ENCODE assay signal across 8 mouse cellular contexts in the genomic region with DNA sequence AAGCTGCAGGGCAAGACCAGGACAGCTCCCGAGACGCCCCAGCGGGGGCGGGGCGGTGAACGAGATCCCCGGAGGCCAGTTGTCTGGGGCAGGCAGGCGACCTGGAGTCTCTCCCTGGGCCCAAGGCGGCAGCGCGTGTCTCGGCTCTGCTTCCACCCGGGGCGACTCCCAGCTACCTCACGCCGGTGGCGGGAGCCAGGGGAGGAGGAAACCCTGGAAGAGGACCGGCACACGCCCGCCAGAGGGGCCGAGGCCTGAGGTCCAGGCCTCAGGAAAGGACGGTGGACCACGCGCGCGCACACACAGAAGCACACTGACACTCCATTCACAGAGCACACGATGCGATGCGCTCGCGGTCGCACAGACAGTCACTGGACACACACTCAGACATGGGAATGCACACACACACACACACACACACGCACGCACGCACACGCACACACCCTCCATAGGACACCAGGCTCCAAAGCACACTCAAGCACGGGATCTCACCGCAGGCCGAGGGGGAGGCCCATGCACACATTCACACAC. TPM values are rescaled to one million over a fixed set of nuclear protein-coding genes. Genes with fewer than 3 reads are reported as not detected.
DNase-seq lines count a peak whose midpoint lies in the region; ATAC-seq and TF ChIP-seq lines count a peak whose summit lies in the region.

No protein-coding gene starts in this region.

- H3K9ac ChIP-seq in ES-Bruce4 (ENCODE audit: low read depth, poor library complexity, severe bottlenecking): peak overlapping the region; percentile 14; the same call in 1 of the 2 replicates
- peak overlapping the region; percentile 90 for H3K9ac ChIP-seq in forebrain, embryonic 13.5 days
- H3K9ac ChIP-seq in hindbrain, embryonic 12.5 days: peak overlapping the region; percentile 71

- DNase-seq in adrenal gland, postnatal 10 days: peak; percentile 76
- peak; percentile 42 for DNase-seq in liver
- no peak for DNase-seq in layer of hippocampus, adult 11-12 months (ENCODE audit: low spot score)
- DNase-seq in layer of hippocampus, adult 8-10 months (ENCODE audit: low spot score in 2 of 2): no peak

- H3K4me3 ChIP-seq in ES-Bruce4 (ENCODE audit: low read depth, low read length) (peak overlapping the region; percentile 59), myocyte (no peak overlapping the region)
- H3K4me3 ChIP-seq in forebrain, embryonic 13.5 days: peak overlapping the region; percentile 74
- H3K4me3 ChIP-seq in hindbrain, embryonic 12.5 days: peak overlapping the region; percentile 66

- no peak for ATAC-seq in forebrain, embryonic 13.5 days
- no peak for ATAC-seq in hindbrain, embryonic 12.5 days (ENCODE audit: low FRiP score)

- no peak for TF ChIP-seq POLR2A in ES-Bruce4 (IDR thresholded peaks at IDR 0.05; ENCODE audit: insufficient read depth, low read length)
- no peak for TF ChIP-seq POLR2A in myocyte (IDR thresholded peaks at IDR 0.05; ENCODE audit: insufficient read length, low read depth)

- under 1% methylated on average over 38 of the region's 39 CpGs for WGBS in forebrain, embryonic 13.5 days
- under 1% methylated on average over 31 of the region's 39 CpGs for WGBS in hindbrain, embryonic 12.5 days

- H3K9me3 ChIP-seq in ES-Bruce4 (replicated peaks; ENCODE audit: control insufficient read depth, insufficient read depth, low read length, poor library complexity, severe bottlenecking): no peaks in the 10 kb centered on the region
- no peaks in the 10 kb centered on the region for H3K9me3 ChIP-seq in forebrain, embryonic 13.5 days (replicated peaks)
- H3K9me3 ChIP-seq in hindbrain, embryonic 12.5 days (replicated peaks): no peaks in the 10 kb centered on the region

- peaks cover 3% of the 10 kb centered on the region for H3K4me1 ChIP-seq in ES-Bruce4 (ENCODE audit: control insufficient read depth, insufficient read depth, low read length)
- peaks cover 62% of the 10 kb centered on the region for H3K4me1 ChIP-seq in forebrain, embryonic 13.5 days
- peaks cover 39% of the 10 kb centered on the region for H3K4me1 ChIP-seq in hindbrain, embryonic 12.5 days

- TF ChIP-seq CTCF in ES-Bruce4 (IDR thresholded peaks at IDR 0.05; ENCODE audit: low read depth, low read length): no peak

- peak overlapping the region; percentile 98 for H3K4me2 ChIP-seq in forebrain, embryonic 13.5 days
- peak overlapping the region; percentile 99 for H3K4me2 ChIP-seq in hindbrain, embryonic 12.5 days (replicated peaks)
- H3K4me2 ChIP-seq in myocyte (ENCODE audit: low read depth): peak overlapping the region; percentile 77

- H3K36me3 ChIP-seq in ES-Bruce4 (ENCODE audit: control insufficient read depth, insufficient read depth, low read length, poor library complexity, severe bottlenecking): no peaks in the 10 kb centered on the region
- no peaks in the 10 kb centered on the region for H3K36me3 ChIP-seq in forebrain, embryonic 13.5 days (ENCODE audit: poor library complexity, severe bottlenecking)
- H3K36me3 ChIP-seq in hindbrain, embryonic 12.5 days: no peaks in the 10 kb centered on the region
- H3K36me3 ChIP-seq in myocyte (ENCODE audit: control insufficient read depth, insufficient read depth): no peaks in the 10 kb centered on the region

- 0 out of 2 replicates have a peak, but pooled peaks have one; percentile 6 for TF ChIP-seq EP300 in ES-Bruce4 (IDR thresholded peaks at IDR 0.05; ENCODE audit: insufficient read depth, low read depth, low read length)

- H3K79me2 ChIP-seq in myocyte (ENCODE audit: control insufficient read depth, insufficient read depth): no peaks in the 10 kb centered on the region

- peak overlapping the region; percentile 35 for H3ac ChIP-seq in myocyte (ENCODE audit: control insufficient read depth, insufficient read length)

- no peaks in the 10 kb centered on the region for H3K27me3 ChIP-seq in ES-Bruce4 (ENCODE audit: control insufficient read depth, insufficient read depth, low read length, poor library complexity, severe bottlenecking)
- peaks cover 34% of the 10 kb centered on the region for H3K27me3 ChIP-seq in forebrain, embryonic 13.5 days
- peaks cover 40% of the 10 kb centered on the region for H3K27me3 ChIP-seq in hindbrain, embryonic 12.5 days
- peaks cover 45% of the 10 kb centered on the region for H3K27me3 ChIP-seq in myocyte (ENCODE audit: control insufficient read depth, insufficient read depth, insufficient read length)

- no peak overlapping the region for H3K27ac ChIP-seq in ES-Bruce4 (ENCODE audit: insufficient read depth, low read length)
- H3K27ac ChIP-seq in forebrain, embryonic 13.5 days: no peak overlapping the region
- H3K27ac ChIP-seq in hindbrain, embryonic 12.5 days: no peak overlapping the region

TF ChIP-seq in myocyte, 11 proteins besides CTCF, POLR2A, EP300 and RAD21:
- TF ChIP-seq MAX (IDR thresholded peaks at IDR 0.05; ENCODE audit: low read depth) (no peak), MYOG (IDR thresholded peaks at IDR 0.05; ENCODE audit: control insufficient read depth in 1 of 3, insufficient read depth in 1 of 3, insufficient read length in 2 of 3, low read depth in 2 of 3) (peak in 1 of 3 experiments; percentile 5), USF1 (IDR thresholded peaks at IDR 0.05; ENCODE audit: low read depth) (no peak)

RNA-seq across cellular contexts. Expression of a gene that starts 1.7 kb away (rescaled TPM):
- polyA plus RNA-seq in ES-Bruce4 (2011; ENCODE audit: insufficient read depth, insufficient read length, low read depth, missing spikeins) (12.1 and 12.8 TPM in 2 replicates), myocyte (2012; fragmentation: generic; extraction: Trizol) (1.0 TPM)
- 10 to 100 TPM; 27.0 to 33.8 TPM for total RNA-seq in adrenal gland, postnatal 10 days (2021)
- polyA plus RNA-seq in forebrain, embryonic 13.5 days (2015; fragmentation: Nextera tagmentation; extraction: Ambion mirVana): 31.1 and 34.7 TPM in 2 replicates
- polyA plus RNA-seq in hindbrain, embryonic 12.5 days (2016; fragmentation: Nextera tagmentation; extraction: Ambion mirVana): 22.7 and 30.2 TPM in 2 replicates
- total RNA-seq in layer of hippocampus, adult 8-10 months (2022): 10 to 100 TPM; 80.2 to 91.8 (median 84.1) TPM

RNA-seq across cellular contexts. Expression of a gene that starts 6.9 kb away (rescaled TPM):
- polyA plus RNA-seq in ES-Bruce4 (2011; ENCODE audit: insufficient read depth, insufficient read length, low read depth, missing spikeins) (15.6 and 17.9 TPM in 2 replicates), myocyte (2012; fragmentation: generic; extraction: Trizol) (38.6 TPM)
- total RNA-seq in adrenal gland, postnatal 10 days (2021): 100 to 1,000 TPM; 144 to 154 TPM
- polyA plus RNA-seq in forebrain, embryonic 13.5 days (2015; fragmentation: Nextera tagmentation; extraction: Ambion mirVana): 39.0 and 41.3 TPM in 2 replicates
- 40.1 and 44.6 TPM in 2 replicates for polyA plus RNA-seq in hindbrain, embryonic 12.5 days (2016; fragmentation: Nextera tagmentation; extraction: Ambion mirVana)
- 10 to 100 TPM; 31.0 to 43.7 (median 37.7) TPM for total RNA-seq in layer of hippocampus, adult 8-10 months (2022)

RNA-seq across cellular contexts. Expression of a gene that starts 37.0 kb away (rescaled TPM):
- polyA plus RNA-seq in ES-Bruce4 (2011; ENCODE audit: insufficient read depth, insufficient read length, low read depth, missing spikeins) (71.4 and 74.5 TPM in 2 replicates), myocyte (2012; fragmentation: generic; extraction: Trizol) (33.5 TPM)
- total RNA-seq in adrenal gland, postnatal 10 days (2021): 10 to 100 TPM; 65.9 to 68.7 TPM
- polyA plus RNA-seq in forebrain, embryonic 13.5 days (2015; fragmentation: Nextera tagmentation; extraction: Ambion mirVana): 166 and 168 TPM in 2 replicates
- polyA plus RNA-seq in hindbrain, embryonic 12.5 days (2016; fragmentation: Nextera tagmentation; extraction: Ambion mirVana): 139 and 147 TPM in 2 replicates
- total RNA-seq in layer of hippocampus, adult 8-10 months (2022): 10 to 100 TPM; 62.6 to 72.1 (median 65.8) TPM

Comparison
In these comparisons a context has a peak if more than half of its experiments do, and no peak if none do; other contexts are left out.
1. H3K9ac ChIP-seq: peak in every context shown above with its lines; median percentile 90 in forebrain, embryonic 13.5 days; 71 in hindbrain, embryonic 12.5 days; 14 in ES-Bruce4.
2. DNase-seq: peak in adrenal gland, postnatal 10 days (single experiment) and liver (single experiment); none in layer of hippocampus, adult 11-12 months (single experiment) and layer of hippocampus, adult 8-10 months (0 of 2).
3. Peak in every context shown above with its lines, with median percentiles within 50 percentile points of each other: H3K4me2 ChIP-seq.